In the genomic region with DNA sequence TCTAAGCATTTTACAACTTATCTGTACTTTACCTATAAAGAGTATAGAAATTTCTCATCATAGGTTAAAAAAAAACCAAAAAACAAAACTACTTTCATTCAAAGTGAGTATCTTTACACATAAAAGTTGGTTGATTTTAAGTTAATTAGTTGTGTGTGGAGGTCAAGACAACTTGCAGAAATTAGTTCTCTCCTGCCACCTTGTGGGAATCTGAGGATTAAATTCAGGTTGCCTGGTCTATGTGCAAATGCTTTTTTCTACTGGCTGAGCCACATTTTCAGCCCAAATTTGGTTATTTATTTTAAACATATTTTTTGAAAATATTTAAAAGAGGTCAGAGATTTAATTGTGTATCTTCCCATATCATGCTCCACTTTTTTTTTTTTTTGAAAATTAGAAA, we compare ENCODE assay signal across 9 mouse cellular contexts. TPM values are rescaled to one million over a fixed set of nuclear protein-coding genes. Genes with fewer than 3 reads are reported as not detected.
DNase-seq lines count a peak whose midpoint lies in the region; ATAC-seq and TF ChIP-seq lines count a peak whose summit lies in the region.
"Had no signal": no experiment of that assay in that cellular context is flagged by ENCODE, and none has a peak within 500 bp of the region (broad histone marks: within the 10 kb centered on the region; RNA-seq: fewer than 3 reads in every experiment).

No protein-coding gene starts in this region.

- no peaks in the 10 kb centered on the region for H3K27me3 ChIP-seq in forebrain, embryonic 14.5 days (replicated peaks; ENCODE audit: control insufficient read depth, insufficient read depth, low read length)
- no peaks in the 10 kb centered on the region for H3K27me3 ChIP-seq in forebrain, embryonic 13.5 days
- no peaks in the 10 kb centered on the region for H3K27me3 ChIP-seq in limb, embryonic 14.5 days (ENCODE audit: control insufficient read depth, insufficient read depth, low read length)
- no peaks in the 10 kb centered on the region for H3K27me3 ChIP-seq in limb, embryonic 10.5 days (ENCODE audit: low read depth, poor library complexity, severe bottlenecking)
- H3K27me3 ChIP-seq: heart, embryonic 13.5 days had no signal

- H3K4me3 ChIP-seq in forebrain, embryonic 14.5 days (ENCODE audit: low read depth, low read length) = no peak overlapping the region
- H3K4me3 ChIP-seq in forebrain, embryonic 13.5 days = no peak overlapping the region
- no peak overlapping the region for H3K4me3 ChIP-seq in limb, embryonic 14.5 days (replicated peaks; ENCODE audit: low read length)
- H3K4me3 ChIP-seq in limb, embryonic 10.5 days = no peak overlapping the region
- H3K4me3 ChIP-seq in ES-E14 (ENCODE audit: insufficient read depth in 1 of 2, low read depth in 1 of 2, low read length in 2 of 2, poor library complexity in 1 of 2, severe bottlenecking in 1 of 2) = no peak overlapping the region
- H3K4me3 ChIP-seq: heart, embryonic 13.5 days had no signal

- peaks cover 14% of the 10 kb centered on the region; the same call in 1 of the 2 replicates for H3K36me3 ChIP-seq in forebrain, embryonic 14.5 days (ENCODE audit: control insufficient read depth, insufficient read depth, low read length)
- peaks cover 12% of the 10 kb centered on the region for H3K36me3 ChIP-seq in forebrain, embryonic 13.5 days (ENCODE audit: poor library complexity, severe bottlenecking)
- peaks cover 5% of the 10 kb centered on the region; the same call in 1 of the 2 replicates for H3K36me3 ChIP-seq in limb, embryonic 14.5 days (ENCODE audit: control insufficient read depth, insufficient read depth, low read length)
- H3K36me3 ChIP-seq in limb, embryonic 10.5 days = peaks cover 26% of the 10 kb centered on the region
- no peaks in the 10 kb centered on the region for H3K36me3 ChIP-seq in ES-E14 (ENCODE audit: control insufficient read depth, insufficient read depth, low read length, poor library complexity, severe bottlenecking)
- H3K36me3 ChIP-seq: heart, embryonic 13.5 days had no signal

- H3K9ac ChIP-seq in forebrain, embryonic 14.5 days (ENCODE audit: low read length) = no peak overlapping the region
- no peak overlapping the region for H3K9ac ChIP-seq in forebrain, embryonic 13.5 days
- H3K9ac ChIP-seq in limb, embryonic 14.5 days (ENCODE audit: low read depth, low read length, severe bottlenecking) = no peak overlapping the region
- no peak overlapping the region for H3K9ac ChIP-seq in ES-E14 (ENCODE audit: insufficient read depth, low read depth, low read length, poor library complexity, severe bottlenecking)
- H3K9ac ChIP-seq: heart, embryonic 13.5 days had no signal

- H3K27ac ChIP-seq in forebrain, embryonic 14.5 days (ENCODE audit: low read depth, low read length) = no peak overlapping the region
- H3K27ac ChIP-seq in forebrain, embryonic 13.5 days = no peak overlapping the region
- H3K27ac ChIP-seq in limb, embryonic 14.5 days (replicated peaks; ENCODE audit: low read depth, low read length) = no peak overlapping the region
- H3K27ac ChIP-seq in limb, embryonic 10.5 days = no peak overlapping the region
- no peak overlapping the region for H3K27ac ChIP-seq in ES-E14 (ENCODE audit: insufficient read depth, low read depth, low read length, poor library complexity, severe bottlenecking)
- H3K27ac ChIP-seq: heart, embryonic 13.5 days had no signal

- DNase-seq in forebrain, embryonic 14.5 days (ENCODE audit: low spot score) = peak; percentile 52
- DNase-seq in limb, embryonic 14.5 days (ENCODE audit: low spot score) = peak; percentile 6
- DNase-seq in limb, embryonic 10.5 days (ENCODE audit: low spot score) = no peak
- DNase-seq in ES-E14 (ENCODE audit: low read depth, low spot score) = peak; percentile 13
- DNase-seq in induced T-regulatory cell, adult 2 months (ENCODE audit: low read depth) = peak; percentile 71
- no peak for DNase-seq in testis, postnatal 14 days (ENCODE audit: low spot score)
- DNase-seq in right cerebral cortex, postnatal 36 days (ENCODE audit: low spot score in 2 of 2) = no peak

- no peak overlapping the region for H3K4me2 ChIP-seq in forebrain, embryonic 14.5 days (ENCODE audit: low read length)
- H3K4me2 ChIP-seq in forebrain, embryonic 13.5 days = no peak overlapping the region
- H3K4me2 ChIP-seq in limb, embryonic 14.5 days (replicated peaks; ENCODE audit: low read depth, low read length, severe bottlenecking) = no peak overlapping the region
- H3K4me2 ChIP-seq: heart, embryonic 13.5 days had no signal

- ATAC-seq in forebrain, embryonic 14.5 days = no peak
- ATAC-seq in forebrain, embryonic 13.5 days = no peak
- ATAC-seq in limb, embryonic 14.5 days (ENCODE audit: low FRiP score, low read depth) = no peak

- H3K4me1 ChIP-seq in forebrain, embryonic 14.5 days (ENCODE audit: control insufficient read depth, insufficient read depth, low read length) = no peaks in the 10 kb centered on the region
- no peaks in the 10 kb centered on the region for H3K4me1 ChIP-seq in forebrain, embryonic 13.5 days
- H3K4me1 ChIP-seq in limb, embryonic 14.5 days (ENCODE audit: control insufficient read depth, insufficient read depth, low read length) = no peaks in the 10 kb centered on the region
- 0 out of 2 replicates have a peak, but pooled peaks cover 3% of the 10 kb centered on the region for H3K4me1 ChIP-seq in limb, embryonic 10.5 days
- H3K4me1 ChIP-seq in ES-E14 (ENCODE audit: control insufficient read depth in 2 of 2, insufficient read depth in 2 of 2, low read length in 2 of 2, poor library complexity in 1 of 2) = no peaks in the 10 kb centered on the region
- H3K4me1 ChIP-seq: heart, embryonic 13.5 days had no signal

- in situ Hi-C loops in ES-E14 (cut with MboI; ENCODE audit: low sequenced_read_pairs in 2 of 2, unreplicated experiment in 2 of 2) = loop anchor here in 1 of 2 experiments (5.0 kb wide), 1 partner anchor 208 kb away; no protein-coding TSS in a partner anchor

- no peak for TF ChIP-seq POLR2A in limb, embryonic 14.5 days (IDR thresholded peaks at IDR 0.05; ENCODE audit: borderline replicate concordance, extremely low read depth, insufficient read depth, insufficient read length)

- H3K9me3 ChIP-seq in forebrain, embryonic 14.5 days (replicated peaks; ENCODE audit: control insufficient read depth, low read length) = no peaks in the 10 kb centered on the region
- no peaks in the 10 kb centered on the region for H3K9me3 ChIP-seq in forebrain, embryonic 13.5 days (replicated peaks)
- H3K9me3 ChIP-seq in limb, embryonic 14.5 days (ENCODE audit: control insufficient read depth, low read length) = no peaks in the 10 kb centered on the region
- no peaks in the 10 kb centered on the region for H3K9me3 ChIP-seq in limb, embryonic 10.5 days (replicated peaks)
- H3K9me3 ChIP-seq in ES-E14 (ENCODE audit: control insufficient read depth, insufficient read depth, low read depth, low read length) = no peaks in the 10 kb centered on the region
- H3K9me3 ChIP-seq: heart, embryonic 13.5 days had no signal

TF ChIP-seq in ES-E14, 5 proteins besides CTCF, POLR2A, EP300 and RAD21:
- TF ChIP-seq CHD2 (IDR thresholded peaks at IDR 0.05; ENCODE audit: low read depth, low read length) = no peak
- TF ChIP-seq ZC3H11A (IDR thresholded peaks at IDR 0.05; ENCODE audit: borderline replicate concordance, low read depth, low read length) = peak; percentile 64; the same call in 1 of the 2 replicates
- TF ChIP-seq HCFC1 (IDR thresholded peaks at IDR 0.05; ENCODE audit: borderline replicate concordance, insufficient read depth, low read length) = no peak

RNA-seq across cellular contexts. Expression of a gene that starts 35.6 kb away (rescaled TPM):
- 72.1 and 92.3 TPM in 2 replicates for polyA plus RNA-seq in forebrain, embryonic 14.5 days (2014; fragmentation: Nextera tagmentation; extraction: Ambion mirVana)
- polyA plus RNA-seq in forebrain, embryonic 13.5 days (2015; fragmentation: Nextera tagmentation; extraction: Ambion mirVana) = 35.2 and 36.8 TPM in 2 replicates
- polyA plus RNA-seq in limb, embryonic 14.5 days (2012; rRNA removed) = 7.4 and 7.7 TPM in 2 replicates
- polyA plus RNA-seq in limb, embryonic 14.5 days (2014; fragmentation: Nextera tagmentation; extraction: Ambion mirVana) = 12.3 and 14.4 TPM in 2 replicates
- 13.4 and 14.0 TPM in 2 replicates for polyA plus RNA-seq in limb, embryonic 10.5 days (2016; fragmentation: Nextera tagmentation; extraction: Ambion mirVana)
- total RNA-seq in ES-E14 (2012; rRNA removed) = 7.9 and 10.8 TPM in 2 replicates

Comparison
In these comparisons a context has a peak if more than half of its experiments do, and no peak if none do; other contexts are left out.
1. DNase-seq: peak in forebrain, embryonic 14.5 days (single experiment), limb, embryonic 14.5 days (single experiment), ES-E14 (single experiment) and induced T-regulatory cell, adult 2 months (single experiment); none in limb, embryonic 10.5 days (single experiment), testis, postnatal 14 days (single experiment) and right cerebral cortex, postnatal 36 days (0 of 2).